8 mouse cellular contexts compared by ENCODE assay signal in genomic region chr17:85621505-85622310, GRCm38 (mm10). TPM values are rescaled to one million over a fixed set of nuclear protein-coding genes. Genes with fewer than 3 reads are reported as not detected.
DNase-seq lines count a peak whose midpoint lies in the region; ATAC-seq and TF ChIP-seq lines count a peak whose summit lies in the region.

No protein-coding gene starts in this region.

- intact Hi-C loops in gastrocnemius, postnatal 14 days (cut with DNase I; ENCODE audit: low total_unique reads), result no loop called here

- no peak for DNase-seq in heart, adult 18-20 months
- peak; percentile 57 for DNase-seq in brain, embryonic 14.5 days (ENCODE audit: low read depth)
- DNase-seq in cerebellum, adult 11 months, result no peak
- no peak for DNase-seq in gastrocnemius, postnatal 14 days
- no peak for DNase-seq in gastrocnemius, adult 18-20 months (ENCODE audit: low spot score)

- no peak overlapping the region for H3K9ac ChIP-seq in heart, embryonic 13.5 days
- no peak overlapping the region for H3K9ac ChIP-seq in hindbrain, embryonic 15.5 days
- H3K9ac ChIP-seq in midbrain, embryonic 15.5 days, result peak overlapping the region; percentile 31; the same call in 1 of the 2 replicates

- no peak overlapping the region for H3K27ac ChIP-seq in heart, embryonic 13.5 days (replicated peaks)
- no peak overlapping the region for H3K27ac ChIP-seq in hindbrain, embryonic 15.5 days (replicated peaks)
- H3K27ac ChIP-seq in midbrain, embryonic 15.5 days, result peak overlapping the region; percentile 78

- H3K4me2 ChIP-seq in heart, embryonic 13.5 days, result peak overlapping the region; percentile 62
- H3K4me2 ChIP-seq in hindbrain, embryonic 15.5 days, result peak overlapping the region; percentile 34
- H3K4me2 ChIP-seq in midbrain, embryonic 15.5 days, result peak overlapping the region; percentile 42

- peaks cover 32% of the 10 kb centered on the region for H3K4me1 ChIP-seq in heart, embryonic 13.5 days
- peaks cover 19% of the 10 kb centered on the region for H3K4me1 ChIP-seq in hindbrain, embryonic 15.5 days (replicated peaks)
- H3K4me1 ChIP-seq in midbrain, embryonic 15.5 days, result peaks cover 18% of the 10 kb centered on the region

- peaks cover 96% of the 10 kb centered on the region for H3K27me3 ChIP-seq in heart, embryonic 13.5 days (replicated peaks)
- H3K27me3 ChIP-seq in hindbrain, embryonic 15.5 days, result peaks cover 86% of the 10 kb centered on the region
- peaks cover 70% of the 10 kb centered on the region for H3K27me3 ChIP-seq in midbrain, embryonic 15.5 days (replicated peaks)

- no peak for TF ChIP-seq POLR2A in brain, embryonic 14.5 days (IDR thresholded peaks at IDR 0.05; ENCODE audit: borderline replicate concordance, extremely low read depth, insufficient read depth, insufficient read length, poor library complexity, severe bottlenecking)

- no peak for ATAC-seq in heart, embryonic 13.5 days (ENCODE audit: extremely low read depth, insufficient number of reproducible peaks, low FRiP score, low TSS enrichment)
- no peak for ATAC-seq in hindbrain, embryonic 15.5 days (ENCODE audit: low FRiP score, low read depth)
- no peak for ATAC-seq in midbrain, embryonic 15.5 days (replicated peaks)

- H3K9me3 ChIP-seq in heart, embryonic 13.5 days, result no peaks in the 10 kb centered on the region
- H3K9me3 ChIP-seq in hindbrain, embryonic 15.5 days, result no peaks in the 10 kb centered on the region
- no peaks in the 10 kb centered on the region for H3K9me3 ChIP-seq in midbrain, embryonic 15.5 days

- H3K36me3 ChIP-seq in heart, embryonic 13.5 days, result no peaks in the 10 kb centered on the region
- no peaks in the 10 kb centered on the region for H3K36me3 ChIP-seq in hindbrain, embryonic 15.5 days
- no peaks in the 10 kb centered on the region for H3K36me3 ChIP-seq in midbrain, embryonic 15.5 days (replicated peaks)

- peak overlapping the region; percentile 39 for H3K4me3 ChIP-seq in heart, embryonic 13.5 days
- H3K4me3 ChIP-seq in hindbrain, embryonic 15.5 days, result peak overlapping the region; percentile 3; the same call in 1 of the 2 replicates
- peak overlapping the region; percentile 40 for H3K4me3 ChIP-seq in midbrain, embryonic 15.5 days

- WGBS in heart, embryonic 13.5 days, result under 1% methylated on average over 67 of the region's 67 CpGs
- under 1% methylated on average over 67 of the region's 67 CpGs for WGBS in hindbrain, embryonic 15.5 days
- WGBS in midbrain, embryonic 15.5 days, result under 1% methylated on average over 67 of the region's 67 CpGs

- TF ChIP-seq CTCF in brain, embryonic 14.5 days (IDR thresholded peaks at IDR 0.05; ENCODE audit: borderline replicate concordance, extremely low read depth, insufficient read depth, insufficient read length), result no peak

RNA-seq across cellular contexts. Expression of gene Six3, which starts 8.3 kb away (rescaled TPM):
- not detected in 2 replicates for polyA plus RNA-seq in heart, embryonic 13.5 days (2015; fragmentation: Nextera tagmentation; extraction: Ambion mirVana)
- not detected for total RNA-seq in heart, adult 18-20 months (2021)
- polyA plus RNA-seq in brain, embryonic 14.5 days (2012; rRNA removed), result 24.0 and 26.9 TPM in 2 replicates
- 1.2 and 1.4 TPM in 2 replicates for polyA plus RNA-seq in hindbrain, embryonic 15.5 days (2015; fragmentation: Nextera tagmentation; extraction: Ambion mirVana)
- polyA plus RNA-seq in midbrain, embryonic 15.5 days (2015; fragmentation: Nextera tagmentation; extraction: Ambion mirVana), result 30.2 and 30.4 TPM in 2 replicates
- not detected for total RNA-seq in gastrocnemius, postnatal 14 days (2021)
- not detected for total RNA-seq in gastrocnemius, adult 18-20 months (2021)

Comparison
In these comparisons a context has a peak if more than half of its experiments do, and no peak if none do; other contexts are left out.
1. RNA of gene Six3, which starts 8.3 kb away (polyA plus RNA-seq): 30.2 to 30.4 TPM in midbrain, embryonic 15.5 days and 24.0 to 26.9 TPM in brain, embryonic 14.5 days; 1.2 to 1.4 TPM in hindbrain, embryonic 15.5 days and not detected in heart, embryonic 13.5 days; every median in the first group is over 10 times any median in the second.
2. Peak in every context shown above with its lines, with median percentiles within 50 percentile points of each other: H3K4me2 ChIP-seq and H3K4me3 ChIP-seq.